Mouse (Mus musculus): ENCODE measurements around the gene Uqcrq. TPM values are rescaled to one million over a fixed set of nuclear protein-coding genes. Genes with fewer than 3 reads are reported as not detected.

Gene Uqcrq
- polyA plus RNA-seq, 1 experiment from 2014 or later: 495 TPM

GRCm38 (mm10) chr11:53423036-53423435, 7.6 kb downstream of the Uqcrq start, which contains the start of gene Leap2:
Gene Leap2, minus strand, starts transcription at chr11:53423170.
- ATAC-seq (ENCODE audit: insufficient number of reproducible peaks, low FRiP score, low TSS enrichment, low read depth) (no peak), DNase-seq (ENCODE audit: low spot score) (no peak)
- Histone ChIP-seq H3K4me3 (ENCODE audit: low read depth, low read length) (no peak within 1 kb of the TSS), H3K36me3 (ENCODE audit: control insufficient read depth, insufficient read depth, low read length) (0 out of 2 replicates have a peak, but pooled peaks cover 2% of the 10 kb centered on the region), H3K9me3 (ENCODE audit: control insufficient read depth, low read length) (no peaks in the 10 kb centered on the region), H3K27ac (replicated peaks; ENCODE audit: low read depth, low read length) (no peak within 1 kb of the TSS), H3K4me1 (ENCODE audit: control insufficient read depth, insufficient read depth, low read length) (no peaks in the 10 kb centered on the region), H3K4me2 (ENCODE audit: low read depth, severe bottlenecking) (no peak within 1 kb of the TSS), H3K27me3 (ENCODE audit: control insufficient read depth, insufficient read depth, low read length) (no peaks in the 10 kb centered on the region), H3K9ac (ENCODE audit: low read length) (no peak within 1 kb of the TSS)
- 92% methylated on average over 4 of the region's 4 CpGs for WGBS

GRCm38 (mm10) chr11:53418048-53418447, 12.6 kb downstream of the Uqcrq start:
- H3K27me3 ChIP-seq (ENCODE audit: control insufficient read depth, insufficient read depth, low read length): no peaks in the 10 kb centered on the region
- no peak for DNase-seq (ENCODE audit: low spot score)

GRCm38 (mm10) chr11:53413871-53414270, 16.8 kb downstream of the Uqcrq start:
- H3K4me1 ChIP-seq (ENCODE audit: control insufficient read depth, insufficient read depth, low read length): no peaks in the 10 kb centered on the region
- H3K9me3 ChIP-seq (ENCODE audit: control insufficient read depth, low read length): no peaks in the 10 kb centered on the region
- H3K27ac ChIP-seq (replicated peaks; ENCODE audit: low read depth, low read length): no peak overlapping the region
- ATAC-seq (ENCODE audit: insufficient number of reproducible peaks, low FRiP score, low TSS enrichment, low read depth): no peak
- no peaks in the 10 kb centered on the region for H3K27me3 ChIP-seq (ENCODE audit: control insufficient read depth, insufficient read depth, low read length)
- H3K4me2 ChIP-seq (ENCODE audit: low read depth, severe bottlenecking): no peak overlapping the region
- no peak overlapping the region for H3K9ac ChIP-seq (ENCODE audit: low read length)
- WGBS: 89% methylated on average over 4 of the region's 4 CpGs
- peaks cover 19% of the 10 kb centered on the region for H3K36me3 ChIP-seq (ENCODE audit: control insufficient read depth, insufficient read depth, low read length)
- no peak for DNase-seq (ENCODE audit: low spot score)
- H3K4me3 ChIP-seq (ENCODE audit: low read depth, low read length): no peak overlapping the region

More at GRCm38 (mm10) chr11:53418048-53418447, 12.6 kb downstream of the Uqcrq start:
- no peak for ATAC-seq (ENCODE audit: insufficient number of reproducible peaks, low FRiP score, low TSS enrichment, low read depth)
- Histone ChIP-seq H3K27ac (replicated peaks; ENCODE audit: low read depth, low read length) (no peak overlapping the region), H3K4me2 (ENCODE audit: low read depth, severe bottlenecking) (no peak overlapping the region), H3K9ac (ENCODE audit: low read length) (no peak overlapping the region), H3K4me3 (ENCODE audit: low read depth, low read length) (no peak overlapping the region), H3K36me3 (ENCODE audit: control insufficient read depth, insufficient read depth, low read length) (peaks cover 14% of the 10 kb centered on the region), H3K9me3 (ENCODE audit: control insufficient read depth, low read length) (no peaks in the 10 kb centered on the region), H3K4me1 (ENCODE audit: control insufficient read depth, insufficient read depth, low read length) (no peaks in the 10 kb centered on the region)

GRCm38 (mm10) chr11:53411738-53412137, 18.9 kb downstream of the Uqcrq start:
- no peaks in the 10 kb centered on the region for H3K27me3 ChIP-seq (ENCODE audit: control insufficient read depth, insufficient read depth, low read length)
- H3K4me2 ChIP-seq (ENCODE audit: low read depth, severe bottlenecking): no peak overlapping the region
- no peak overlapping the region for H3K4me3 ChIP-seq (ENCODE audit: low read depth, low read length)
- H3K36me3 ChIP-seq (ENCODE audit: control insufficient read depth, insufficient read depth, low read length): peaks cover 26% of the 10 kb centered on the region
- DNase-seq (ENCODE audit: low spot score) (no peak), ATAC-seq (ENCODE audit: insufficient number of reproducible peaks, low FRiP score, low TSS enrichment, low read depth) (no peak)
- H3K9ac ChIP-seq (ENCODE audit: low read length): no peak overlapping the region
- no peak overlapping the region for H3K27ac ChIP-seq (replicated peaks; ENCODE audit: low read depth, low read length)
- no peaks in the 10 kb centered on the region for H3K9me3 ChIP-seq (ENCODE audit: control insufficient read depth, low read length)
- H3K4me1 ChIP-seq (ENCODE audit: control insufficient read depth, insufficient read depth, low read length): no peaks in the 10 kb centered on the region

GRCm38 (mm10) chr11:53403638-53404037, 27.0 kb downstream of the Uqcrq start:
- 88% methylated on average over 1 of the region's 1 CpGs for WGBS
- H3K4me3 ChIP-seq (ENCODE audit: low read depth, low read length): no peak overlapping the region
- no peak overlapping the region for H3K27ac ChIP-seq (replicated peaks; ENCODE audit: low read depth, low read length)
- no peak overlapping the region for H3K4me2 ChIP-seq (ENCODE audit: low read depth, severe bottlenecking)
- H3K36me3 ChIP-seq (ENCODE audit: control insufficient read depth, insufficient read depth, low read length): peaks cover 29% of the 10 kb centered on the region
- no peak overlapping the region for H3K9ac ChIP-seq (ENCODE audit: low read length)
- ATAC-seq (ENCODE audit: insufficient number of reproducible peaks, low FRiP score, low TSS enrichment, low read depth): no peak
- DNase-seq (ENCODE audit: low spot score): no peak
- H3K27me3 ChIP-seq (ENCODE audit: control insufficient read depth, insufficient read depth, low read length): no peaks in the 10 kb centered on the region
- H3K9me3 ChIP-seq (ENCODE audit: control insufficient read depth, low read length): no peaks in the 10 kb centered on the region
- H3K4me1 ChIP-seq (ENCODE audit: control insufficient read depth, insufficient read depth, low read length): no peaks in the 10 kb centered on the region

GRCm38 (mm10) chr11:53393856-53394255, 36.8 kb downstream of the Uqcrq start:
- no peaks in the 10 kb centered on the region for H3K9me3 ChIP-seq (ENCODE audit: control insufficient read depth, low read length)
- no peak for DNase-seq (ENCODE audit: low spot score)
- H3K4me1 ChIP-seq (ENCODE audit: control insufficient read depth, insufficient read depth, low read length): no peaks in the 10 kb centered on the region
- H3K4me3 ChIP-seq (ENCODE audit: low read depth, low read length): no peak overlapping the region
- H3K9ac ChIP-seq (ENCODE audit: low read length): no peak overlapping the region
- H3K4me2 ChIP-seq (ENCODE audit: low read depth, severe bottlenecking): no peak overlapping the region
- ATAC-seq (ENCODE audit: insufficient number of reproducible peaks, low FRiP score, low TSS enrichment, low read depth): no peak
- no peak overlapping the region for H3K27ac ChIP-seq (replicated peaks; ENCODE audit: low read depth, low read length)
- WGBS: 87% methylated on average over 1 of the region's 1 CpGs
- H3K27me3 ChIP-seq (ENCODE audit: control insufficient read depth, insufficient read depth, low read length): no peaks in the 10 kb centered on the region
- peaks cover 7% of the 10 kb centered on the region; the same call in 1 of the 2 replicates for H3K36me3 ChIP-seq (ENCODE audit: control insufficient read depth, insufficient read depth, low read length)

GRCm38 (mm10) chr11:53383758-53384428, 46.7 kb downstream of the Uqcrq start:
- no peaks in the 10 kb centered on the region for H3K9me3 ChIP-seq (ENCODE audit: control insufficient read depth, low read length)
- DNase-seq (ENCODE audit: low spot score) (no peak), ATAC-seq (ENCODE audit: insufficient number of reproducible peaks, low FRiP score, low TSS enrichment, low read depth) (no peak)
- H3K27ac ChIP-seq (replicated peaks; ENCODE audit: low read depth, low read length): no peak overlapping the region
- H3K4me2 ChIP-seq (ENCODE audit: low read depth, severe bottlenecking): no peak overlapping the region
- no peak overlapping the region for H3K9ac ChIP-seq (ENCODE audit: low read length)
- H3K4me3 ChIP-seq (ENCODE audit: low read depth, low read length): no peak overlapping the region
- peaks cover 2% of the 10 kb centered on the region; the same call in 1 of the 2 replicates for H3K36me3 ChIP-seq (ENCODE audit: control insufficient read depth, insufficient read depth, low read length)
- no peaks in the 10 kb centered on the region for H3K27me3 ChIP-seq (ENCODE audit: control insufficient read depth, insufficient read depth, low read length)
- no peaks in the 10 kb centered on the region for H3K4me1 ChIP-seq (ENCODE audit: control insufficient read depth, insufficient read depth, low read length)
- 95% methylated on average over 2 of the region's 2 CpGs for WGBS

- Histone ChIP-seq H3K9me3 (ENCODE audit: control insufficient read depth, low read length) (no peaks in the 10 kb centered on the region), H3K4me2 (ENCODE audit: low read depth, severe bottlenecking) (no peak overlapping the region), H3K27ac (replicated peaks; ENCODE audit: low read depth, low read length) (no peak overlapping the region), H3K9ac (ENCODE audit: low read length) (no peak overlapping the region), H3K27me3 (ENCODE audit: control insufficient read depth, insufficient read depth, low read length) (no peaks in the 10 kb centered on the region), H3K4me1 (ENCODE audit: control insufficient read depth, insufficient read depth, low read length) (no peaks in the 10 kb centered on the region), H3K36me3 (ENCODE audit: control insufficient read depth, insufficient read depth, low read length) (peaks cover 3% of the 10 kb centered on the region), H3K4me3 (ENCODE audit: low read depth, low read length) (no peak overlapping the region)
- DNase-seq (ENCODE audit: low spot score) (no peak), ATAC-seq (ENCODE audit: insufficient number of reproducible peaks, low FRiP score, low TSS enrichment, low read depth) (no peak)
- WGBS: 85% methylated on average over 1 of the region's 1 CpGs
Observed at GRCm38 (mm10) chr11:53378918-53379317, 51.7 kb downstream of the Uqcrq start.
